Mouse (Mus musculus) gastrocnemius, postnatal 4 days (tissue): Measurements from ENCODE around the gene Stox2. TPM values are rescaled to one million over a fixed set of nuclear protein-coding genes. Genes with fewer than 3 reads are reported as not detected.
"Not testable (repeated sequence)": the region's sequence is repeated elsewhere in the genome, so short reads cannot be mapped to it uniquely, and the experiment has no call there.

ENCODE experiments used
- DNase-seq, 2 experiments: peaks; one replicate each; pipeline ENCODE4 v3.0.0; 2021 to 2022; ENCODE audit warnings: low spot score in 2 of 2, mixed read lengths in 2 of 2
- long read RNA-seq, 2 experiments: library from polyadenylated mRNA; stranded (forward); transcript quantifications; one replicate each; pipeline ENCODE4 v2.0.0; 2021
- total RNA-seq, 2 experiments: library from RNA; stranded (reverse); gene quantifications; 2 replicates each; pipeline ENCODE4 v1.2.3; 2021

Gene Stox2
- 10 to 100 TPM; 15.8 to 16.8 TPM for total RNA-seq
- long read RNA-seq, experiment 1, partial matches to known transcripts = 0 of 1 reads
- long read RNA-seq, experiment 1, other reads (novel, unspliced or antisense) = 1 of 1 reads
- long read RNA-seq, experiment 2, full-length matches to known transcripts = 1 of 4 reads
- long read RNA-seq, experiment 2, partial matches to known transcripts = 1 of 4 reads
- long read RNA-seq, experiment 2, other reads (novel, unspliced or antisense) = 2 of 4 reads

GRCm38 (mm10) chr8:47446312-47447046 is at the start of gene Stox2:
Gene Stox2 (minus strand): TSS chr8:47446362.
- DNase-seq = no peak

- DNase-seq = no peak
Measured at GRCm38 (mm10) chr8:47495428-47495827, 49.3 kb upstream of the Stox2 start.

GRCm38 (mm10) chr8:47494602-47495153 is 48.5 kb upstream of the Stox2 start:
- no peak for DNase-seq

- DNase-seq = no peak
Measured at GRCm38 (mm10) chr8:47493106-47493505, 46.9 kb upstream of the Stox2 start.

GRCm38 (mm10) chr8:47487231-47487630 is 41.1 kb upstream of the Stox2 start:
- DNase-seq = no peak

GRCm38 (mm10) chr8:47482354-47483071 is 36.4 kb upstream of the Stox2 start:
- no peak for DNase-seq

GRCm38 (mm10) chr8:47480039-47480438 is 33.9 kb upstream of the Stox2 start:
- DNase-seq = no peak

GRCm38 (mm10) chr8:47461650-47462049 is 15.5 kb upstream of the Stox2 start:
- DNase-seq = no peak

GRCm38 (mm10) chr8:47459216-47459749 is 13.1 kb upstream of the Stox2 start:
- no peak for DNase-seq

GRCm38 (mm10) chr8:47458591-47458990 is 12.4 kb upstream of the Stox2 start:
- DNase-seq = no peak

GRCm38 (mm10) chr8:47449211-47449610 is 3.0 kb upstream of the Stox2 start:
- DNase-seq = not testable (repeated sequence)

GRCm38 (mm10) chr8:47439271-47439670 is 6.9 kb downstream of the Stox2 start:
- DNase-seq = no peak

GRCm38 (mm10) chr8:47437976-47438375 is 8.2 kb downstream of the Stox2 start:
- DNase-seq = no peak

GRCm38 (mm10) chr8:47435861-47436260 is 10.3 kb downstream of the Stox2 start:
- DNase-seq = no peak

- no peak for DNase-seq
Measured at GRCm38 (mm10) chr8:47435412-47435811, 10.8 kb downstream of the Stox2 start.

GRCm38 (mm10) chr8:47431263-47431662 is 14.9 kb downstream of the Stox2 start:
- no peak for DNase-seq

GRCm38 (mm10) chr8:47414258-47414525 is 32.0 kb downstream of the Stox2 start:
- not testable (repeated sequence) for DNase-seq

GRCm38 (mm10) chr8:47413524-47414257 is 32.5 kb downstream of the Stox2 start:
- peak in 1 of 2 experiments; percentile 40 for DNase-seq

- DNase-seq = peak; percentile 24 to 29
Measured at GRCm38 (mm10) chr8:47412696-47413523, 33.3 kb downstream of the Stox2 start.
